21 mouse cellular contexts compared by ENCODE assay signal in genomic region chr8:116867321-116867720, GRCm38 (mm10). TPM values are rescaled to one million over a fixed set of nuclear protein-coding genes. Genes with fewer than 3 reads are reported as not detected.
A peak's percentile ranks its signal among the peaks of the same experiment; 100 is the strongest.
DNase-seq lines count a peak whose midpoint lies in the region; ATAC-seq and TF ChIP-seq lines count a peak whose summit lies in the region.
"Had no signal": no experiment of that assay in that cellular context is flagged by ENCODE, and none has a peak within 500 bp of the region (broad histone marks: within the 10 kb centered on the region; RNA-seq: fewer than 3 reads in every experiment).

No protein-coding gene starts in this region.

- TF ChIP-seq CTCF in heart, adult 2 months (IDR thresholded peaks at IDR 0.05) = no peak
- no peak for TF ChIP-seq CTCF in kidney, adult 2 months (conservative IDR thresholded peaks at IDR 0.05; ENCODE audit: insufficient read depth, insufficient read length, low read depth, low read length)

- no peaks in the 10 kb centered on the region for H3K9me3 ChIP-seq in kidney, embryonic 15.5 days (replicated peaks)
- H3K9me3 ChIP-seq: forebrain, embryonic 12.5 days; heart, embryonic 15.5 days; limb, embryonic 12.5 days; lung, embryonic 15.5 days; neural tube, embryonic 13.5 days had no signal

- H3K9ac ChIP-seq in heart, adult 2 months (ENCODE audit: low read depth, low read length) = no peak overlapping the region
- H3K9ac ChIP-seq in kidney, embryonic 15.5 days = no peak overlapping the region
- H3K9ac ChIP-seq: forebrain, embryonic 12.5 days; heart, embryonic 15.5 days; limb, embryonic 12.5 days; liver, embryonic 14.5 days; lung, embryonic 15.5 days; neural tube, embryonic 13.5 days had no signal

- intact Hi-C loops in heart, adult 2 months (cut with DNase I) = loop anchor here (5.0 kb wide), 1 partner anchor 60 kb away; no protein-coding TSS in a partner anchor

- DNase-seq in heart, adult 2 months = peak; percentile 4 to 19
- DNase-seq in heart, adult 9 months (ENCODE audit: low spot score in 2 of 2) = no peak
- peak; percentile 82 for DNase-seq in kidney, adult 2 months
- DNase-seq in kidney, postnatal 4 days = peak; percentile 26 to 34
- no peak for DNase-seq in layer of hippocampus, postnatal 25 days (ENCODE audit: extremely low spot score in 1 of 2, low spot score in 1 of 2)
- no peak for DNase-seq in urinary bladder, postnatal 10 days (ENCODE audit: low spot score)
- DNase-seq: cerebellum, adult 9-11 months; gastrocnemius, postnatal 10 days; layer of hippocampus, adult 9-11 months; midbrain, embryonic 14.5 days; thymus, postnatal 25 days had no signal

- no peaks in the 10 kb centered on the region for H3K79me2 ChIP-seq in heart, adult 2 months (replicated peaks; ENCODE audit: control insufficient read depth, insufficient read depth, low read length)

- H3K27ac ChIP-seq in heart, adult 2 months = peak overlapping the region; percentile 12; the same call in 1 of the 2 replicates
- H3K27ac ChIP-seq in kidney, adult 2 months (ENCODE audit: insufficient read depth, low read depth, low read length) = peak overlapping the region; percentile 25
- H3K27ac ChIP-seq in kidney, embryonic 15.5 days = peak overlapping the region; percentile 54; the same call in 1 of the 2 replicates
- H3K27ac ChIP-seq: forebrain, embryonic 12.5 days; heart, embryonic 15.5 days; hindbrain, postnatal 0 days; limb, embryonic 12.5 days; liver, embryonic 14.5 days; lung, embryonic 15.5 days; neural tube, embryonic 13.5 days had no signal

- 48% methylated on average over 9 of the region's 9 CpGs for whole genome bisulfite sequencing in heart, adult 2 months
- WGBS in kidney, adult 2 months = 18% methylated on average over 9 of the region's 9 CpGs
- 58% methylated on average over 9 of the region's 9 CpGs for WGBS in kidney, embryonic 15.5 days

- no peaks in the 10 kb centered on the region for H3K27me3 ChIP-seq in heart, adult 2 months (ENCODE audit: control insufficient read depth, insufficient read depth, low read length)
- no peaks in the 10 kb centered on the region for H3K27me3 ChIP-seq in kidney, adult 2 months (replicated peaks; ENCODE audit: control insufficient read depth, insufficient read depth, low read length)
- H3K27me3 ChIP-seq in kidney, embryonic 15.5 days = peaks cover 14% of the 10 kb centered on the region

- H3K4me2 ChIP-seq in kidney, embryonic 15.5 days = no peak overlapping the region
- H3K4me2 ChIP-seq: forebrain, embryonic 12.5 days; heart, embryonic 15.5 days; limb, embryonic 12.5 days; lung, embryonic 15.5 days; neural tube, embryonic 13.5 days had no signal

- no peak for TF ChIP-seq EP300 in heart, adult 2 months (IDR thresholded peaks at IDR 0.05; ENCODE audit: insufficient read depth, low read depth, low read length)

- no peak overlapping the region for H3K4me3 ChIP-seq in heart, adult 2 months
- H3K4me3 ChIP-seq in kidney, adult 2 months (ENCODE audit: insufficient read depth, low read depth, low read length) = no peak overlapping the region
- no peak overlapping the region for H3K4me3 ChIP-seq in kidney, embryonic 15.5 days (replicated peaks)
- H3K4me3 ChIP-seq: forebrain, embryonic 12.5 days; heart, embryonic 15.5 days; limb, embryonic 12.5 days; lung, embryonic 15.5 days; neural tube, embryonic 13.5 days had no signal

- H3K36me3 ChIP-seq in heart, adult 2 months (ENCODE audit: control insufficient read depth, insufficient read depth, low read length) = no peaks in the 10 kb centered on the region
- H3K36me3 ChIP-seq in kidney, adult 2 months (ENCODE audit: control insufficient read depth, insufficient read depth, low read length) = no peaks in the 10 kb centered on the region
- H3K36me3 ChIP-seq in kidney, embryonic 15.5 days = no peaks in the 10 kb centered on the region
- H3K36me3 ChIP-seq: forebrain, embryonic 12.5 days; heart, embryonic 15.5 days; limb, embryonic 12.5 days; lung, embryonic 15.5 days; neural tube, embryonic 13.5 days had no signal

- no peak for TF ChIP-seq POLR2A in heart, adult 2 months (IDR thresholded peaks at IDR 0.05; ENCODE audit: insufficient read depth, low read depth, low read length)
- no peak for TF ChIP-seq POLR2A in kidney, adult 2 months (IDR thresholded peaks at IDR 0.05; ENCODE audit: low read depth, low read length)

- ATAC-seq in kidney, embryonic 15.5 days (replicated peaks; ENCODE audit: low FRiP score) = no peak
- ATAC-seq: hindbrain, postnatal 0 days; intestine, postnatal 0 days; Patski had no signal

- H3K4me1 ChIP-seq in heart, adult 2 months (ENCODE audit: control insufficient read depth, insufficient read depth, low read length) = peaks cover 4% of the 10 kb centered on the region
- H3K4me1 ChIP-seq in kidney, adult 2 months (ENCODE audit: control insufficient read depth, insufficient read depth, low read length) = no peaks in the 10 kb centered on the region; the same call in 1 of the 2 replicates
- H3K4me1 ChIP-seq in kidney, embryonic 15.5 days = peaks cover 20% of the 10 kb centered on the region
- H3K4me1 ChIP-seq: forebrain, embryonic 12.5 days had no signal

RNA-seq across cellular contexts. Expression of gene Cmc2, which starts 53.9 kb away (rescaled TPM):
- total RNA-seq in heart, adult 2 months (2021) = 10 to 100 TPM; 65.8 to 79.2 TPM
- 30.0 and 46.1 TPM in 2 replicates for polyA plus RNA-seq in heart, adult 2 months (2012; rRNA removed)
- polyA plus RNA-seq in kidney, adult 2 months (2012; rRNA removed) = 13.0 and 17.7 TPM in 2 replicates
- polyA plus RNA-seq in kidney, embryonic 15.5 days (2015; fragmentation: Nextera tagmentation; extraction: Ambion mirVana) = 85.6 and 87.7 TPM in 2 replicates
- 10 to 100 TPM; 13.2 to 17.6 TPM for total RNA-seq in layer of hippocampus, postnatal 25 days (2021)

RNA-seq across cellular contexts. Expression of gene Cenpn, which starts 54.2 kb away (rescaled TPM):
- total RNA-seq in heart, adult 2 months (2021) = under 1 TPM; 0.37 to 0.89 TPM
- 0.74 and 1.3 TPM in 2 replicates for polyA plus RNA-seq in heart, adult 2 months (2012; rRNA removed)
- 0.89 and 1.2 TPM in 2 replicates for polyA plus RNA-seq in kidney, adult 2 months (2012; rRNA removed)
- polyA plus RNA-seq in kidney, embryonic 15.5 days (2015; fragmentation: Nextera tagmentation; extraction: Ambion mirVana) = 42.6 and 45.9 TPM in 2 replicates
- total RNA-seq in layer of hippocampus, postnatal 25 days (2021) = 1 to 10 TPM; 1.2 to 1.3 TPM

Comparison
In these comparisons a context has a peak if more than half of its experiments do, and no peak if none do; other contexts are left out.
1. DNase-seq: peak in heart, adult 2 months (2 of 2), kidney, adult 2 months (single experiment) and kidney, postnatal 4 days (2 of 2); none in heart, adult 9 months (0 of 2), layer of hippocampus, postnatal 25 days (0 of 2) and urinary bladder, postnatal 10 days (single experiment).
2. RNA of gene Cenpn, which starts 54.2 kb away (polyA plus RNA-seq): 42.6 to 45.9 TPM in kidney, embryonic 15.5 days; 0.89 to 1.2 TPM in kidney, adult 2 months and 0.74 to 1.3 TPM in heart, adult 2 months; every median in the first group is over 10 times any median in the second.
3. Peak in every context shown above with its lines, with median percentiles within 50 percentile points of each other: H3K27ac ChIP-seq.